ENCODE assay signal across 19 mouse cellular contexts in the genomic region with DNA sequence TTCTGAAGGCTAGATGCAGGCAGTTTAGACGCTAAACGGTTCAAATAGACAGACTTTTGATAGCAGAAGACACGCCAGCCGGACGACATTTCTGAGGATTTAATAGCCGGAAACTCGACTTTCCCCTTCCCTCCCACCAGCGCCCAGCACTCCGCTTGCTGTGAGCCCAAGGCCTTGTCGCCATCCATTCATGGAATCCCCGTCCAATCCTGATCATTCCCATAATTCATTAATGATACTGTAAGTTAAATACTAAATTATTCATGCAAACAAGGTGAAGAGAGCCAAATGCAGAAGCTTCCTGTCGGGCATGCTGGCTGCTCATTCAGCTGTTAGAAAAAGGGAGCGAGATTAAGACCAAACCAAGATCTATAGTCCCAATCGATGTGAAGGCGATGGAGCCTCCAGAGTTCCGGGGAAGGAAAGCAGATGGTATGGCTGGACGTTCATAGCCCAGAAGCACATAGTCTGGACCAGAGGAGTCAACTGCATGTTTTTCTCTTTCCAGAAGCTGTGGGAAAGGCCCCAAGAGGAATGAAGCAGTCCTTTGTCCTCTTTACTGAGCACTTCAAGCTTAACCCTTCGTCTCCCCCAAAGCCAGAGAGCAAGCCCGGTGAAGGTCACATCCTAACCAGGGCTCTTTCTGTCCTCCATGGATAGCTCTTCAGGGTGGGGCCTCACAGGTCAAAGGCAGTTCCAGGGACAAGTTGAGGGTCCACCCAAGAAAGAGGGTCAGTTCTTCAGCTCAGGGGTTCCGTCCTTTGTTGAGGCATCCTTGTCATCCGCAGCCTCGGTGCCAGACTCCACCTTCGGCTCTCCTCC. TPM values are rescaled to one million over a fixed set of nuclear protein-coding genes. Genes with fewer than 3 reads are reported as not detected.
DNase-seq lines count a peak whose midpoint lies in the region; ATAC-seq lines count a peak whose summit lies in the region.
"Had no signal": no experiment of that assay in that cellular context is flagged by ENCODE, and none has a peak within 500 bp of the region (broad histone marks: within the 10 kb centered on the region; RNA-seq: fewer than 3 reads in every experiment).

No protein-coding gene starts in this region.

- no peak overlapping the region for H3K9ac ChIP-seq in forebrain, embryonic 13.5 days
- no peak overlapping the region; the same call in 1 of the 2 replicates for H3K9ac ChIP-seq in forebrain, embryonic 11.5 days (ENCODE audit: low read length)
- H3K9ac ChIP-seq in midbrain, embryonic 11.5 days (ENCODE audit: low read length), result no peak overlapping the region
- no peak overlapping the region for H3K9ac ChIP-seq in midbrain, embryonic 15.5 days
- H3K9ac ChIP-seq in hindbrain, embryonic 16.5 days (ENCODE audit: low read depth, low read length), result no peak overlapping the region
- H3K9ac ChIP-seq: embryonic facial prominence, embryonic 13.5 days; heart, embryonic 13.5 days; lung, embryonic 14.5 days had no signal

- DNase-seq in forebrain, embryonic 11.5 days (ENCODE audit: low spot score), result no peak
- peak; percentile 59 for DNase-seq in midbrain, embryonic 11.5 days (ENCODE audit: low spot score, missing footprints)
- DNase-seq in retina, embryonic 14.5 days (ENCODE audit: low spot score), result peak; percentile 51
- DNase-seq in thymus, postnatal 25 days, result no peak
- DNase-seq in layer of hippocampus, postnatal 10 days (ENCODE audit: low spot score in 2 of 2), result no peak
- DNase-seq: cerebellum, adult 18-20 months; kidney, adult 8-10 months; layer of hippocampus, adult 9-11 months; lung, embryonic 14.5 days; right cerebral cortex, postnatal 14 days had no signal

- WGBS in forebrain, embryonic 13.5 days, result 64% methylated on average over 23 of the region's 23 CpGs
- 80% methylated on average over 23 of the region's 23 CpGs for WGBS in forebrain, embryonic 11.5 days
- WGBS in midbrain, embryonic 11.5 days, result 83% methylated on average over 23 of the region's 23 CpGs
- 59% methylated on average over 23 of the region's 23 CpGs for WGBS in midbrain, embryonic 15.5 days
- WGBS in hindbrain, embryonic 16.5 days, result 53% methylated on average over 23 of the region's 23 CpGs

- ATAC-seq in forebrain, embryonic 13.5 days, result no peak
- ATAC-seq in forebrain, embryonic 11.5 days (replicated peaks; ENCODE audit: low FRiP score), result no peak
- ATAC-seq in midbrain, embryonic 11.5 days (ENCODE audit: low FRiP score), result no peak
- ATAC-seq in midbrain, embryonic 15.5 days (replicated peaks), result no peak
- no peak for ATAC-seq in hindbrain, embryonic 16.5 days

- H3K4me1 ChIP-seq in forebrain, embryonic 13.5 days, result peaks cover 15% of the 10 kb centered on the region
- no peaks in the 10 kb centered on the region for H3K4me1 ChIP-seq in forebrain, embryonic 11.5 days (replicated peaks; ENCODE audit: control insufficient read depth, insufficient read depth, low read length)
- no peaks in the 10 kb centered on the region for H3K4me1 ChIP-seq in midbrain, embryonic 11.5 days (ENCODE audit: control insufficient read depth, insufficient read depth, low read length)
- H3K4me1 ChIP-seq in midbrain, embryonic 15.5 days, result peaks cover 10% of the 10 kb centered on the region; the same call in 1 of the 2 replicates
- peaks cover 2% of the 10 kb centered on the region; the same call in 1 of the 2 replicates for H3K4me1 ChIP-seq in hindbrain, embryonic 16.5 days (ENCODE audit: control insufficient read depth, insufficient read depth, low read depth, low read length)

- no peaks in the 10 kb centered on the region for H3K36me3 ChIP-seq in forebrain, embryonic 13.5 days (ENCODE audit: poor library complexity, severe bottlenecking)
- no peaks in the 10 kb centered on the region for H3K36me3 ChIP-seq in forebrain, embryonic 11.5 days (ENCODE audit: control insufficient read depth, insufficient read depth, low read length)
- no peaks in the 10 kb centered on the region for H3K36me3 ChIP-seq in midbrain, embryonic 11.5 days (ENCODE audit: control insufficient read depth, insufficient read depth, low read length)
- H3K36me3 ChIP-seq in midbrain, embryonic 15.5 days (replicated peaks), result no peaks in the 10 kb centered on the region
- H3K36me3 ChIP-seq in hindbrain, embryonic 16.5 days (ENCODE audit: control insufficient read depth, insufficient read depth, low read length), result no peaks in the 10 kb centered on the region
- H3K36me3 ChIP-seq: embryonic facial prominence, embryonic 13.5 days; heart, embryonic 13.5 days had no signal

- H3K4me2 ChIP-seq in forebrain, embryonic 13.5 days, result 0 out of 2 replicates have a peak overlapping the region, but pooled peaks have one; percentile 5
- H3K4me2 ChIP-seq in forebrain, embryonic 11.5 days (ENCODE audit: low read depth, low read length, severe bottlenecking), result no peak overlapping the region
- H3K4me2 ChIP-seq in midbrain, embryonic 11.5 days, result no peak overlapping the region
- no peak overlapping the region for H3K4me2 ChIP-seq in midbrain, embryonic 15.5 days
- peak overlapping the region; percentile 11; the same call in 1 of the 2 replicates for H3K4me2 ChIP-seq in hindbrain, embryonic 16.5 days (ENCODE audit: low read length)
- H3K4me2 ChIP-seq: embryonic facial prominence, embryonic 13.5 days; heart, embryonic 13.5 days; lung, embryonic 14.5 days had no signal

- no peak overlapping the region for H3K27ac ChIP-seq in forebrain, embryonic 13.5 days
- H3K27ac ChIP-seq in forebrain, embryonic 11.5 days (ENCODE audit: low read depth, low read length), result no peak overlapping the region
- no peak overlapping the region for H3K27ac ChIP-seq in midbrain, embryonic 11.5 days (ENCODE audit: low read depth, low read length)
- no peak overlapping the region for H3K27ac ChIP-seq in midbrain, embryonic 15.5 days
- H3K27ac ChIP-seq in hindbrain, embryonic 16.5 days (ENCODE audit: low read depth, low read length), result peak overlapping the region; percentile 45; the same call in 1 of the 2 replicates
- H3K27ac ChIP-seq: embryonic facial prominence, embryonic 13.5 days; heart, embryonic 13.5 days; macrophage had no signal

- H3K27me3 ChIP-seq in forebrain, embryonic 13.5 days, result no peaks in the 10 kb centered on the region
- H3K27me3 ChIP-seq in forebrain, embryonic 11.5 days (ENCODE audit: control insufficient read depth, insufficient read depth, low read length), result no peaks in the 10 kb centered on the region
- H3K27me3 ChIP-seq in midbrain, embryonic 11.5 days (ENCODE audit: control insufficient read depth, insufficient read depth, low read length), result no peaks in the 10 kb centered on the region
- H3K27me3 ChIP-seq in midbrain, embryonic 15.5 days (replicated peaks), result no peaks in the 10 kb centered on the region
- no peaks in the 10 kb centered on the region for H3K27me3 ChIP-seq in hindbrain, embryonic 16.5 days (replicated peaks; ENCODE audit: control insufficient read depth, insufficient read depth, low read length)
- H3K27me3 ChIP-seq: embryonic facial prominence, embryonic 13.5 days; heart, embryonic 13.5 days had no signal

- no peak overlapping the region for H3K4me3 ChIP-seq in forebrain, embryonic 13.5 days
- no peak overlapping the region for H3K4me3 ChIP-seq in forebrain, embryonic 11.5 days (ENCODE audit: low read depth, low read length)
- no peak overlapping the region for H3K4me3 ChIP-seq in midbrain, embryonic 11.5 days (ENCODE audit: low read depth, low read length)
- no peak overlapping the region for H3K4me3 ChIP-seq in midbrain, embryonic 15.5 days
- no peak overlapping the region for H3K4me3 ChIP-seq in hindbrain, embryonic 16.5 days (ENCODE audit: low read length)
- H3K4me3 ChIP-seq: embryonic facial prominence, embryonic 13.5 days; heart, embryonic 13.5 days had no signal

- no peaks in the 10 kb centered on the region for H3K9me3 ChIP-seq in forebrain, embryonic 13.5 days (replicated peaks)
- no peaks in the 10 kb centered on the region for H3K9me3 ChIP-seq in forebrain, embryonic 11.5 days (ENCODE audit: control insufficient read depth, low read length)
- H3K9me3 ChIP-seq in midbrain, embryonic 11.5 days (ENCODE audit: control insufficient read depth, low read length), result no peaks in the 10 kb centered on the region
- H3K9me3 ChIP-seq in midbrain, embryonic 15.5 days, result no peaks in the 10 kb centered on the region
- no peaks in the 10 kb centered on the region for H3K9me3 ChIP-seq in hindbrain, embryonic 16.5 days (ENCODE audit: control insufficient read depth, low read length)
- H3K9me3 ChIP-seq: embryonic facial prominence, embryonic 13.5 days; heart, embryonic 13.5 days had no signal

RNA-seq across cellular contexts. Expression of a gene that starts 0.9 kb away (rescaled TPM):
- polyA plus RNA-seq in forebrain, embryonic 13.5 days (2015; fragmentation: Nextera tagmentation; extraction: Ambion mirVana), result 0.43 TPM in 1 of 2 replicates, not detected in the other
- polyA plus RNA-seq in forebrain, embryonic 11.5 days (2014; fragmentation: Nextera tagmentation; extraction: Ambion mirVana), result not detected in 2 replicates
- not detected in 2 replicates for polyA plus RNA-seq in midbrain, embryonic 11.5 days (2014; fragmentation: Nextera tagmentation; extraction: Ambion mirVana)
- 0.23 and 0.65 TPM in 2 replicates for polyA plus RNA-seq in midbrain, embryonic 15.5 days (2015; fragmentation: Nextera tagmentation; extraction: Ambion mirVana)
- polyA plus RNA-seq in hindbrain, embryonic 16.5 days (2015; fragmentation: Nextera tagmentation; extraction: Ambion mirVana), result 3.1 and 5.1 TPM in 2 replicates
- total RNA-seq in layer of hippocampus, postnatal 10 days (2021), result 1 to 10 TPM; 1.9 to 3.5 TPM
- total RNA-seq: gastrocnemius, postnatal 4 days; monocyte, adult 5-6 weeks had no signal
- polyA plus RNA-seq: embryonic facial prominence, embryonic 13.5 days; heart, embryonic 13.5 days; liver, adult 2 months; lung, embryonic 14.5 days; macrophage had no signal

RNA-seq across cellular contexts. Expression of a gene that starts 11.9 kb away (rescaled TPM):
- 77.0 and 85.2 TPM in 2 replicates for polyA plus RNA-seq in forebrain, embryonic 13.5 days (2015; fragmentation: Nextera tagmentation; extraction: Ambion mirVana)
- polyA plus RNA-seq in forebrain, embryonic 11.5 days (2014; fragmentation: Nextera tagmentation; extraction: Ambion mirVana), result 47.7 and 52.0 TPM in 2 replicates
- 35.8 and 38.1 TPM in 2 replicates for polyA plus RNA-seq in midbrain, embryonic 11.5 days (2014; fragmentation: Nextera tagmentation; extraction: Ambion mirVana)
- polyA plus RNA-seq in midbrain, embryonic 15.5 days (2015; fragmentation: Nextera tagmentation; extraction: Ambion mirVana), result 79.5 and 81.7 TPM in 2 replicates
- 97.1 and 101 TPM in 2 replicates for polyA plus RNA-seq in hindbrain, embryonic 16.5 days (2015; fragmentation: Nextera tagmentation; extraction: Ambion mirVana)
- 100 to 1,000 TPM; 169 to 181 TPM for total RNA-seq in layer of hippocampus, postnatal 10 days (2021)

Comparison
In these comparisons a context has a peak if more than half of its experiments do, and no peak if none do; other contexts are left out.
1. H3K4me2 ChIP-seq: peak in forebrain, embryonic 13.5 days (single experiment) and hindbrain, embryonic 16.5 days (single experiment); none in forebrain, embryonic 11.5 days (single experiment), midbrain, embryonic 11.5 days (single experiment) and midbrain, embryonic 15.5 days (single experiment).
2. DNase-seq: peak in midbrain, embryonic 11.5 days (single experiment) and retina, embryonic 14.5 days (single experiment); none in forebrain, embryonic 11.5 days (single experiment), thymus, postnatal 25 days (single experiment) and layer of hippocampus, postnatal 10 days (0 of 2).